Mouse (Mus musculus): Measurements from ENCODE around the gene Cntnap3.
"Not testable (repeated sequence)": the region's sequence is repeated elsewhere in the genome, so short reads cannot be mapped to it uniquely, and the experiment has no call there.

The Cntnap3 gene

DNA sequence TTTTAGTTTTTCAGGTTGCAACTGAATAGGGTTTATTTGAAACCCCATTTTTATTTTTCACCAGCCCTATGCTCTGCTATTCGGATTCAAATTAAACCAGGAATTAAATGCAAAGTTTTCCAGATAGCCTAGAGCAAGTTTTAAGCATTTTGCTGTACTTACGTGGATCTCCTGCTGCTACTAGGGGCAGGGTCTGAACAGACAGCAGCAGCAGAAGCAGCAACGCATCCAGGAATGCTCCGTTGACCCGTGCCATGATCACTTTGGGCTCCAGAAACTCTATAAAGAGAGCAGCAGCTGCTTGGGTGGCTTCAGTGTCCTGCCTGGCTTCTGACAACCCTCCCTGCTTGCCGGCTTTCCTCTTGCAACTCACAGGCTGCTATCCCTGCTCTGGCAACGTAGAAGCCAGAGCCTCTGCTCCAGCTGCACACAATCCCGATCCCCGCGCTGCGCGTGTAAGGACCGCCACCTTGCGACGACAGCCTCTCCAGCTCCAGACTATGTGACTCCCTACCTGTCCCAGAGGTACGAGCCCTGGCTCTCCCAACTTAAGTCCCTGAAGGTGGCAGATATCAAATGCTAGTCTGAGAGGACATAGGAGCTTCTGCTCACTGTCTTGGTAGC lies at the start of gene Cntnap3:
Gene Cntnap3 (minus strand): TSS at position 371 of the 624 bp plus-strand sequence.
- DNase-seq (ENCODE audit: low spot score), result peak; percentile 4

DNA sequence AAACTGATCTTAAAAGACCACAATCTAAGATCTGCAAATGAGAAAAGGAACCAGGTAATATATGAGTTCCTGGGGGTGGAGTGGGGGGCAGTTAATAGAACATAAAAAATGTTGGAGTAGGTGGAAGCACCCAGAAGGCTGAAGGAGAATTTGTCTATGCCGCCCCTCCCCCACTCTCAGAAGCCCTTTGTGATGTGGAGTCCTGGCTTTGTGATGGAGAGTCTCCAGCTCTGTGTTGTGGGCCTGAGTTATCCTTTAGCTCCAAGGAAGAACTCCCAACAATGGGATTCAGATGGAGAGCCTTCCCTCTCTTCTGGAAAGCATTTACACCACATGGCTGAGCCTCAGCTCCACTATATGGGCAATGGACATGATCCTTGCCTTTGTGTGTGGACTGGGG lies 13.4 kb upstream of the Cntnap3 start, which contains the start of gene Spata31:
Gene Spata31 (plus strand): TSS at position 216 of the 400 bp plus-strand sequence.
- no peak for DNase-seq (ENCODE audit: low spot score)

- DNase-seq (ENCODE audit: low spot score), result no peak
Observed at GRCm38 (mm10) chr13:64903132-64903531, 623 bp downstream of the Cntnap3 start.

DNA sequence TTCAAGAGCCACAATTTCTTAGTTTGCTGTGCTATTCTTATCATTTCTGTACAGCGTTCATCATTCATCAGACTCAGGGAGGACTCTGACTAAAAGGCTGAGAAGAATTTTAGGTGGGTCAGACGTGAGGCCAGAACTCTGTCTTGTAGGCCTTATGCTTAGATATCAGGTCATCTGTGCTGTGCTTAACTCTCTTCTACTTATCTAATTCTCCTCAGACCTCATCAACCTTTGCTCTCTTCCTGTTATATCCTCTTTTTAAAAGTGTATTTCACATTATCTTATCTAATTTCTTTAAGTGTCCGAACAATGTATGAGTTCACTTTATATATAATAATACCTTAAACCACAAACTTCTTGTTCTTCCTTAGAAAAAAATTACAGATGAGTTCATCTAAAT lies 38.4 kb downstream of the Cntnap3 start:
- DNase-seq (ENCODE audit: low spot score), result no peak

GRCm38 (mm10) chr13:64824856-64825255 lies 78.9 kb downstream of the Cntnap3 start:
- not testable (repeated sequence) for DNase-seq (ENCODE audit: low spot score)

- DNase-seq (ENCODE audit: low spot score), result no peak
Observed at GRCm38 (mm10) chr13:64745383-64745782, 158.4 kb downstream of the Cntnap3 start.

DNA sequence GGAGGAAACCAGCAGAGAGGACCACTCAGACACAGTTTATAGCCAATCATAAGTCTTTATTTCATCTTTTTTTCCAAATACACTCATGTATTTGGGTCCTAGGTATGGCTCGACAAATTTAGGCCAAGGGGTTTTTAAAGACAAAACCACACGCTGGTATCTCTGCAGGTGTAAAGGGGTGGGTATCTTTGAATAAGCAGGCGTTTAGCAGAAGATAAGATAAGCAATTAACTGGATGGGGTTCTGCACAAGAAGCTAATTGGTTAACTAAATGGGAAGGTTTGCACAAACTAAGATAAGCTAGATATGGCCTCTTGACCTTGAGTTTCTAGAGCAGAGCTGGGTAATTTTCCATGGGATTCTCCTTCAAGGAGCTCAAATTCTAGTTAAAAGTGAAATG lies 171.5 kb downstream of the Cntnap3 start:
- no peak for DNase-seq (ENCODE audit: low spot score)

GRCm38 (mm10) chr13:64716791-64717190 lies 187.0 kb downstream of the Cntnap3 start:
- DNase-seq (ENCODE audit: low spot score), result no peak

- DNase-seq (ENCODE audit: low spot score), result no peak
Observed at GRCm38 (mm10) chr13:64692463-64692862, 211.3 kb downstream of the Cntnap3 start.
